Mouse (Mus musculus) hindbrain, embryonic 16.5 days (tissue): Measurements from ENCODE around the gene Macrod1. TPM values are rescaled to one million over a fixed set of nuclear protein-coding genes. Genes with fewer than 3 reads are reported as not detected.

Experiments used
- ATAC-seq: fragments of 200-750 bp; cut with Nextera tagmentation; 2 replicates; pipeline ENCODE4 v1.8.0; 2017; ENCODE audit warnings: moderate TSS enrichment, moderate library complexity
- H3K27ac ChIP-seq: fragments of 300-500 bp; sonication (generic); 2 replicates; pipeline ENCODE4 v1.5.1; 2014; ENCODE audit warnings: low read depth, mild to moderate bottlenecking, control low read depth, low read length, moderate library complexity
- H3K27me3 ChIP-seq: fragments of 300-500 bp; sonication (generic); replicated peaks from 2 replicates; pipeline ENCODE4 v1.6.1; 2014; ENCODE audit warnings: low read length; ENCODE audit not compliant: control insufficient read depth, insufficient read depth
- H3K36me3 ChIP-seq: fragments of 300-500 bp; sonication (generic); 2 replicates; pipeline ENCODE4 v1.6.1; 2014; ENCODE audit warnings: mild to moderate bottlenecking, low read length, moderate library complexity, mixed read lengths; ENCODE audit not compliant: control insufficient read depth, insufficient read depth
- H3K4me1 ChIP-seq: fragments of 300-500 bp; sonication (generic); 2 replicates; pipeline ENCODE4 v1.6.1; 2014; ENCODE audit warnings: low read depth, low read length; ENCODE audit not compliant: control insufficient read depth, insufficient read depth
- H3K4me2 ChIP-seq: fragments of 300-500 bp; sonication (generic); 2 replicates; pipeline ENCODE4 v1.6.1; 2014; ENCODE audit warnings: mild to moderate bottlenecking, low read length, control low read depth, moderate library complexity
- H3K4me3 ChIP-seq: fragments of 300-500 bp; sonication (generic); 2 replicates; pipeline ENCODE4 v1.5.1; 2014; ENCODE audit warnings: mild to moderate bottlenecking, low read length, control low read depth, moderate library complexity
- H3K9ac ChIP-seq: fragments of 300-500 bp; sonication (generic); 2 replicates; pipeline ENCODE4 v1.6.1; 2014; ENCODE audit warnings: low read depth, mild to moderate bottlenecking, control low read depth, low read length, moderate library complexity
- H3K9me3 ChIP-seq: fragments of 300-500 bp; sonication (generic); 2 replicates; pipeline ENCODE4 v1.6.1; 2014; ENCODE audit warnings: mild to moderate bottlenecking, low read length, moderate library complexity; ENCODE audit not compliant: control insufficient read depth
- WGBS: fragments of 180-500 bp; shearing (Covaris S2); extraction: QIAGEN DNeasy Blood & Tissue Kit; methylation state at CpG from one replicate; pipeline ENCODE4 v1.1.7; 2014; 5-methylcytosine and 5-hydroxymethylcytosine counted together
- polyA plus RNA-seq: library from polyadenylated mRNA; unstranded; fragments of >200 nt; fragmentation: Nextera tagmentation; extraction: Ambion mirVana; gene quantifications from 2 replicates; pipeline ENCODE4 v1.2.1, GENCODE M21; 2015

The Macrod1 gene
- polyA plus RNA-seq, 1 experiment from 2014 or later = 6.3 TPM

- H3K4me3 ChIP-seq = no peak overlapping the region
- H3K36me3 ChIP-seq = no peaks in the 10 kb centered on the region
- H3K4me1 ChIP-seq = peaks cover 47% of the 10 kb centered on the region
- peak overlapping the region; percentile 42 for H3K9ac ChIP-seq
- H3K9me3 ChIP-seq = no peaks in the 10 kb centered on the region
- 17% methylated on average over 13 of the region's 15 CpGs for whole genome bisulfite sequencing
- no peak for ATAC-seq
- H3K27me3 ChIP-seq = no peaks in the 10 kb centered on the region
- H3K27ac ChIP-seq = no peak overlapping the region
- H3K4me2 ChIP-seq = peak overlapping the region; percentile 30; the same call in 1 of the 2 replicates
Observed at GRCm38 (mm10) chr19:7066034-7066827, 9.6 kb downstream of the Macrod1 start.

- Histone ChIP-seq H3K27me3 (no peaks in the 10 kb centered on the region), H3K9ac (no peak overlapping the region; the same call in 1 of the 2 replicates), H3K27ac (no peak overlapping the region), H3K4me3 (no peak overlapping the region), H3K9me3 (no peaks in the 10 kb centered on the region), H3K36me3 (no peaks in the 10 kb centered on the region), H3K4me2 (no peak overlapping the region), H3K4me1 (peaks cover 47% of the 10 kb centered on the region)
- 35% methylated on average over 7 of the region's 8 CpGs for WGBS
- ATAC-seq = no peak
Observed at GRCm38 (mm10) chr19:7066828-7067342, 10.3 kb downstream of the Macrod1 start.

- Histone ChIP-seq H3K36me3 (no peaks in the 10 kb centered on the region), H3K4me3 (no peak overlapping the region), H3K9me3 (no peaks in the 10 kb centered on the region), H3K9ac (no peak overlapping the region), H3K27ac (no peak overlapping the region), H3K27me3 (no peaks in the 10 kb centered on the region), H3K4me1 (peaks cover 47% of the 10 kb centered on the region), H3K4me2 (no peak overlapping the region)
- ATAC-seq = no peak
- 46% methylated on average over 20 of the region's 20 CpGs for WGBS
Observed at GRCm38 (mm10) chr19:7067344-7068050, 10.9 kb downstream of the Macrod1 start.

GRCm38 (mm10) chr19:7068136-7068535 lies 11.5 kb downstream of the Macrod1 start:
- Histone ChIP-seq H3K9me3 (no peaks in the 10 kb centered on the region), H3K4me1 (peaks cover 47% of the 10 kb centered on the region), H3K9ac (no peak overlapping the region), H3K4me2 (peak overlapping the region; percentile 40), H3K27ac (no peak overlapping the region), H3K4me3 (no peak overlapping the region), H3K36me3 (no peaks in the 10 kb centered on the region), H3K27me3 (no peaks in the 10 kb centered on the region)
- WGBS = 2% methylated on average over 14 of the region's 14 CpGs
- peak; percentile 18; the same call in 1 of the 2 replicates for ATAC-seq

- Histone ChIP-seq H3K4me1 (peaks cover 49% of the 10 kb centered on the region), H3K36me3 (no peaks in the 10 kb centered on the region), H3K27ac (peak overlapping the region; percentile 32; the same call in 1 of the 2 replicates), H3K9ac (peak overlapping the region; percentile 14; the same call in 1 of the 2 replicates), H3K4me2 (peak overlapping the region; percentile 40), H3K4me3 (no peak overlapping the region), H3K9me3 (no peaks in the 10 kb centered on the region), H3K27me3 (no peaks in the 10 kb centered on the region)
- WGBS = 23% methylated on average over 11 of the region's 11 CpGs
- no peak for ATAC-seq
Observed at GRCm38 (mm10) chr19:7068661-7069531, 12.3 kb downstream of the Macrod1 start.

- ATAC-seq = no peak
- WGBS = 6% methylated on average over 31 of the region's 35 CpGs
- H3K9ac ChIP-seq = 0 out of 2 replicates have a peak overlapping the region, but pooled peaks have one; percentile 13
Observed at GRCm38 (mm10) chr19:7069781-7070763, 13.5 kb downstream of the Macrod1 start.

GRCm38 (mm10) chr19:7070775-7071174 lies 14.2 kb downstream of the Macrod1 start:
- Histone ChIP-seq H3K4me3 (no peak overlapping the region), H3K9me3 (no peaks in the 10 kb centered on the region), H3K4me1 (peaks cover 52% of the 10 kb centered on the region), H3K36me3 (no peaks in the 10 kb centered on the region), H3K27me3 (no peaks in the 10 kb centered on the region), H3K9ac (no peak overlapping the region), H3K27ac (no peak overlapping the region), H3K4me2 (peak overlapping the region; percentile 36; the same call in 1 of the 2 replicates)
- WGBS = 12% methylated on average over 4 of the region's 4 CpGs
- ATAC-seq = no peak

More at GRCm38 (mm10) chr19:7069781-7070763, 13.5 kb downstream of the Macrod1 start:
- Histone ChIP-seq H3K4me3 (no peak overlapping the region), H3K27me3 (no peaks in the 10 kb centered on the region), H3K9me3 (no peaks in the 10 kb centered on the region), H3K4me1 (peaks cover 52% of the 10 kb centered on the region), H3K36me3 (no peaks in the 10 kb centered on the region), H3K27ac (no peak overlapping the region), H3K4me2 (peak overlapping the region; percentile 36)

GRCm38 (mm10) chr19:7072221-7072620 lies 15.6 kb downstream of the Macrod1 start:
- no peaks in the 10 kb centered on the region for H3K36me3 ChIP-seq
- 48% methylated on average over 6 of the region's 6 CpGs for WGBS
- no peak overlapping the region for H3K9ac ChIP-seq
- peaks cover 39% of the 10 kb centered on the region for H3K4me1 ChIP-seq
- H3K27ac ChIP-seq = no peak overlapping the region
- H3K9me3 ChIP-seq = no peaks in the 10 kb centered on the region
- no peak overlapping the region for H3K4me2 ChIP-seq
- no peaks in the 10 kb centered on the region for H3K27me3 ChIP-seq
- no peak for ATAC-seq
- no peak overlapping the region for H3K4me3 ChIP-seq
